Mouse (Mus musculus) gastrocnemius, postnatal 36 days (tissue): ENCODE data around the gene Tti1. TPM values are rescaled to one million over a fixed set of nuclear protein-coding genes. Genes with fewer than 3 reads are reported as not detected.

Experiments used
- DNase-seq, 2 experiments: peaks; one replicate each; pipeline ENCODE4 v3.0.0; 2022
- intact Hi-C: fragments of 180-260 bp; cut with DNase I; formaldehyde crosslinking; loops from one replicate; pipeline ENCODE4 v1.15.1; 2025
- total RNA-seq, 2 experiments: library from RNA; stranded (reverse); gene quantifications; 2 replicates each; pipeline ENCODE4 v1.2.3; 2021

Gene Tti1
- total RNA-seq, 2 experiments from 2014 or later, result 14.5 to 18.3 TPM

DNA sequence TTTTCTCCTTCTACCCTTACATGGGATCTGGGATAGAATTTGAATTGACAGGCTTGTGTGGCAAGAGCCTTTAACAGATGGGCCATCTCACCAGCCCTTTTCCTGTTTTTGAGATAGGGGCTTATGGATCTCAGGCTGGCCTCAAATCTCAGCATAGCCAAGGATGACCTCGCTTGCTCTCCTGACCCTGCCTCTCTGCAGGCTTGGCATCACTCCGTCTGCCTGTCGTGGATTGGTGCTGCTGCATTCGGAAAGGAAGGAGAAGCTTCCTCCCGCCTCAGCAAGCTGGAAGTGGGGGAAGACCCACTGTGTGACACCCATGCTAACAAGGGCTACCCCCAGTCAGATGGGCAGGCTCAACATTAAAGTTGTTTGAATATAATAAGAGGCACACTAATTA lies 49.0 kb downstream of the Tti1 start:
- DNase-seq, result no peak
- intact Hi-C loops, result no loop called here

DNA sequence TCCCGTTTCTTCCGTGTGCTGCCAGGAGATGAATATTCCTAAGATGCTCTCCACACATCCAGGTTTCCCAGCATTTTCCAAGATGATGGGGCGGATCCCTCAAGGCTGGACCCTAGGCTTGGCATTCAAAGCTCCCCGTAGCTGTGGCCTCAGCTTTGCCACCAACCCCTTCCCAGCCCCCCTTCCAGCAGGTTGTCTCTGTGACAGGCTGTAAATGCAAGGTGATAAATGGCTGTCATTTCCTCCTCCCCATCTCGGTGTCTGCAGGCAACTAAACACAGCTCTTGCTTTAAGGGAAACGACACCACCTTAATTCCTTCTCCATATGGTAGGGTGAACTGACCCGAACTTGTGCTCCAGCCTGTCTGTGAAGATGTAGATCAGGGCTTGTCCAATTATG lies 52.6 kb downstream of the Tti1 start:
- intact Hi-C loops, result no loop called here
- DNase-seq, result no peak

DNA sequence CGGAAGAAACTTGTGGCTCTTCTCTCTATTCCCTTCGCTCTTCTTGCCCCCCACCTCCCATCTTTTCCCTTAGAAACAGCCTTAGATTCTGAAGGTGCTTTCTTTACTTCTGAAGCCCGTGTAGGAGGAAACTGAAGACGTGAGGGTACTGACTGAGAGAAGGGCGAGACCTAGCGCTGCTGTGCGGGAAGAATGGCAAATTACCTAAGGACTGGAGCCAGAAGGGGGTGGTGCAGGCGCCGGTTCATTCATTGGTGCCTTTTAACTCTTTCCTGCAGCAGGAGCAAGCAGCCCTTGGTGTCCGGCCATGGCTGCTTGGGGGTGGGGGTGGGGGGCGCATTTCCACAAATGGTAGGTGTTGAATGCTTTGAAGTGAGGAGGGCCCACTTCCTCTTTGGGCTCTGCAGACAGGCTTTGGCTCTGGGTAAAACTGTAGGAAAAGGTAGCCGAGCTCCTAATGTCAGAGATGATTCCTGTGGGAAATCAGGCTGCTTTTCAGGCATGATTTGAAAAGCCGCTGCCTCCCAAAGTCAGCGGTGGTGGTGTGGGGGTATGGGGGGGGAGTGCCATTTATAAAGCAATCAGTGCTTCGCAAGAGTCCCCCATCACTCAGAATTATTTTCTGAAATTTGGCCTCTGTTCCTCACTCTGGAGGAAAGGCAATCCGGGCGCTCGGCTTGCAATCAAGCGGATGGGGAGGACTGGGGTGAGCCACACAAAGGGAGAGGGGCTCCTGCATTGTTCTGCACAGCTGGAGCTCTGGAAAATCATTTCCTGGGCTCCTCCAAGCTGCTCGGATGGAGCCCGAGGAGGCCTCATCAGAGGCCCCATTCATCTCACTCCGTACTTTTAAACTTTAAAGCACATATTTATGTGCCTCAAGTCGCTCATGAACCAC lies 53.4 kb downstream of the Tti1 start:
- no peak for DNase-seq
- intact Hi-C loops, result no loop called here

DNA sequence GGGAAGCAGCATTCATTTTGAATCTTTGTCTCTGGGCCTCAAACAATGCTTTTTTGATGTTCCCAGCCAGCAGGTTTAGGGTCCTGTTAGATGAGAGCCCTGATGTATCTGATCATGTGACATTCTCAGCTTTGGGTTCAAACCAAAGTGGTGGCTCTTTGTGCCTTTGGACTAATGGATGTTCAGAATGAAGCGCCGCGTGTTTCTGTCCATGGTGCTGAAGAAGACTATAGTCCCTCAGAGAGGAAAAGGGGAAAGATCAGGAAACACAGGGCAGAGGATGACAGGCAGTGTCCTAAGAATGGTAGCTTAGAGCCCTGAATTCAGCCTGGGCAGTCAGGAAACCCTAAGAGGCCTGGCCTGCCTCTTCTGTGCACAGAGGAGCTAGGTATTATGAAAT lies 57.6 kb downstream of the Tti1 start:
- intact Hi-C loops, result no loop called here
- DNase-seq, result peak in 1 of 2 experiments; percentile 18

DNA sequence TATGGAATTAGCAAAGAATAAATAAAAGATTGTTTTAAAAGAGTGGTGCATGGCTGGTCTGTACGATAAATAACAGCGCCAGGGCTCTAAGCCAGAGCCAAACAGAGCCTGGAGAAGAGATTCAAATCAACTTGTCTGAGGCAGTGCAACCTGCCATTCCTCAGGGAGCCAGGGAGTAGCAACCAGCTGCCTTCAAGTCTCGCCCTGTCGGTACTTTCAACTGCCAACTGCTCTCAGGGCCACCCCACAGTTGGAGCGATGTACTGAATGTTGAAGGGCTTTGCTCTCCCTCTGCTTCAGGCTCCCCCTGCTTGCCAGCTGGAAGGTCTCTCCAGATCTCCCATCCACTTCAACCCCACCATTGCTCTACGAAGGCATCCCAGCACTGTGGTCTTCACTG lies 58.1 kb downstream of the Tti1 start:
- intact Hi-C loops, result no loop called here
- no peak for DNase-seq

DNA sequence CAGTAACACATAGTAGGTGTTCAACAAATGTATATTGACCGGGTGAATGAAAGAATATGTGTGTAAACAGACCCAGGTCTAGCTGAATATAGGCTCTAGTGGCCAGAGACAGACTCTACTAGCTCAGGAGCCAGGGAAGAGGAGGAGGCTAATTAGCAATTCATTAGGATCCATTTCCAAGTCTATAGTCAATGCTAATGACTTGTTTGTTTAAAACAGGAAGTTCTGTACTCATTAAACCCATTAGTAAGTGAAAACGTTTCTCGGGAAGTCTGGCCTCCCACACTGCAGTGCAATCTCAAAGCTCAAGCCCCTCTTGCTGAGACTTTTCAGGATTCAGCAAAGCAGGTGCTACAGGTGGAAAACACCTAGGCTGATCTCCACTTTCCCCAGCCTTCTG lies 60.4 kb downstream of the Tti1 start:
- no peak for DNase-seq
- intact Hi-C loops, result no loop called here

DNA sequence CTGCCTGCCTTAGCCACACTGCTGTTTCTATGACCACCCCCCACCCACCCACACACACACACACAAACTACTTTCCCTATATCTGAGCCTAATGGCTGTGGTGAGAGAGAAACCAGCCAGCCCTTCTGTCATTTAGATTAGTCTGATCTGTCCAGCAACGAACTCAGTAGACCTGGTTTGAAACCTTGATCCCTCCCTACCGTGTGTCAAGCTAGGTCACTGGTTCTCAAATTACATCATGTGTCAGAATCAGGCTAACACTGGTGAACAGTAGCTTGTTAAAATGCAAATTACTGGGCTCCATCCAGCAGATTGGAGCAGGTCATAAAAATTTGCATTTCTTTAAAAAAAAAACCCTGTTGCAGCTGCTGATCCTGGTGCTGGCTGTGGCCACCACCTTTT lies 70.5 kb downstream of the Tti1 start:
- intact Hi-C loops, result no loop called here
- no peak for DNase-seq

DNA sequence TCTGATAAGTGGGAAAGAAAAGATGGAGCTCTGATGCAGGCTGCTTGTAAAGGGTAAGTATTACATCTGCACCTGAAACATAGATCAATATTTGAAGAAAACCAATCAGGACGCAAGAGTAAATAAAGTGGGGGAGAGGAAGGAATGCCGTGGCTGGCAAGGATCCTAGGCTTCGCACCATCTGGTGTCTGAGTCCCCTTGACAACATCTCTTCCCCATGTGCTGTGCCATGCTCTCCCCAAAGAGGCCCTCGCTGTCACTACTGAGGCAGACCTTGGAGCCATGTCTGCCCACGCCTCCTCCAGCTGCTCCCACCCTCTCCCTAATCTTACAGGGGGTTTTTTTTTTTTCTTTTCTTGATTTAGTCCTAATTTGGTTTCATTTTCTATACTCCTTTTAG lies 74.3 kb downstream of the Tti1 start:
- no peak for DNase-seq
- intact Hi-C loops, result no loop called here

DNA sequence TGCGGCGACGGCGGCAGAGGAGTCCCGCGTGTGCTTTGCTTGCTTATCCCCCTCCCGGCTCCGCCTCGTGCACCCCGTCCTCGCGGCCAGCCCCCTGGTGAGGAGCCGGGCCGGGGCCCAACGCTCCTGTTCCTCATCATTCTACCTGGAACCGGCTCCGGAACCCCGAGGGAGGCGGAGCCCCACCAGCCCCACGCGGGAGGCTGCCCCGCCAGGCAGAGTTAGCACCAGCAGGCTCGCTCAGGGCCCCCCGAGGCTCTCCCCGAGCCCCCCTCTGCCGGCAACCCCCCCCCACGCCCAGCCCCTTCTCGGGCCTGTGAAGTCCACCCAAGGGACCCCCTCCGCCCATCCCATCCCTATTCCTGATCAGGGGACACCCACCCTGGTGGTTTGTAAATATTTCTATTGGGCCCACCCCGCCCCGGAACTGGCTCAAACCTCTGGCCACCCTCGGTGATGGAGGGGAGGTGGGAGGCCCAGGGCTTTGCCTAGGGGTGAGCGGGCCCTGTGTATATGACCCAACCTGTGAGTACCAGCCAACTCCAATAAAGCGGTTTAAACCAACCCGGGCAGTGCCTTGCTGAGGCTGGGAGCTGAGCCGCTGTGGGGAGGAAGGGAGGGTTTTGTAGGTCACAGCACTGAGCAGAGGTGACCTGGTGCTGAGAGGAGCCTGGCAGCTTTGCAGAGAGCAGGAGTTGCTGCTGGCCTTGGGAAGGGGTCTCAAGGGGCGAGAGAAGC lies 83.9 kb downstream of the Tti1 start:
- intact Hi-C loops, result loop anchor here (5.0 kb wide), 2 partner anchors 307 to 337 kb away; no protein-coding TSS in a partner anchor
- DNase-seq, result no peak

DNA sequence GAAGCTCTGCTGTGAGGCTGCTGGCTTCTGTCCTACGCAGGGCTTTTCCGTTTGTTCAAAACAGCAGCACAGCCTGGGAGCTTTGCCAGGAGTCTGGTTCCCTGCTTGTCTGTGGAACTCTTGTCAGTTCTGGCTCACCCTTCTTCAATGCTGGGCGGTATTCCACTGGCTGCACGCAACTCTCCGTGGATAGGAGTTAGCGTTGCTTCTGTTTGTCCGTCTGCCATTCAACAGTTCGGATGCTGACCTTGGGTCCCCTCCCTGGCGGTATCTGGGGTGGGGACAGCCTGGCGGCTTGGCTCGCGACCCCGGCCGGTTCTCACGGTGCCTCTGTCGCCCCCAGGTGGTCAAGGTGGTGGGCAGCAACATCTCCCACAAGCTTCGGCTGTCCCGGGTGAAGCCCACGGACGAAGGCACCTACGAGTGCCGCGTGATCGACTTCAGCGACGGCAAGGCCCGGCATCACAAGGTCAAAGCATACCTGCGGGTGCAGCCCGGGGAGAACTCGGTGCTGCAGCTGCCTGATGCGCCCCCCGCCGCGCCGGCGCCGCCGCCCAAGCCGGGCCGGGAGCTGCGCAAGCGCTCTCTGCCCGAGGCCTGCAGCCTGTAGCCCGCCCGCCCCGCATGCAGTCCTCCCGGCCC lies 84.6 kb downstream of the Tti1 start:
- DNase-seq, result peak; percentile 46 to 50
- intact Hi-C loops, result loop anchor here (5.0 kb wide), 2 partner anchors 306 to 336 kb away; no protein-coding TSS in a partner anchor

DNA sequence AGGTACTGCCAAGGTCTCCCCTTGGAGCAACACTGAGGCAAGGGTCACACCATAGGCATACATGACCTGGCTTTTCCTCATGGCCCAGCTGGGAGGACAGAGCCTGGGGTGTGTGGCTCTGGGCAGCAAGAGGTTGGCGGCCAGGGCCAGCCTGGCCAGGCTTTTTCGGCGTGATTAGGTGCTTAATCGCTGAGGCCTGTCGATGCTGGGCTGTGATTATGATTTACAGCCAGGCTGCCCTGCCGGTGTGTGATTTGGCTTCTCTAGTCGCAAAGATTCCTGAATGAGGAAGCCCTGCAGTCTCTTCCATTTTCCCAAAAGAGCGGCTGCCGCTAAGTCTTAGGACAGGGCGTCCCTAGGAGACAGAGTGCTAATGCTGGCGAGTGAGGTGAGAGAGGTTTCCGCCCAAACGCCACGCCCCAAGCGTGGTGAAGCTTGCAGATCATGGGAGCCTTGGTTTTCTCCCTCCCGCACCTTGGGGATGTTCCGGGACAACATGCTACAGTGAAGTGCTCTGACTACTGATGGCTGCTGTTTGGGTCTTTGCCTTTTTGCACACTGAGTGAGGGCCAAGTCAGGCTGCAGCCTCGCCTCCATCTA lies 87.5 kb downstream of the Tti1 start:
- intact Hi-C loops, result loop anchor here (5.0 kb wide), 2 partner anchors 303 to 333 kb away; no protein-coding TSS in a partner anchor
- DNase-seq, result no peak

DNA sequence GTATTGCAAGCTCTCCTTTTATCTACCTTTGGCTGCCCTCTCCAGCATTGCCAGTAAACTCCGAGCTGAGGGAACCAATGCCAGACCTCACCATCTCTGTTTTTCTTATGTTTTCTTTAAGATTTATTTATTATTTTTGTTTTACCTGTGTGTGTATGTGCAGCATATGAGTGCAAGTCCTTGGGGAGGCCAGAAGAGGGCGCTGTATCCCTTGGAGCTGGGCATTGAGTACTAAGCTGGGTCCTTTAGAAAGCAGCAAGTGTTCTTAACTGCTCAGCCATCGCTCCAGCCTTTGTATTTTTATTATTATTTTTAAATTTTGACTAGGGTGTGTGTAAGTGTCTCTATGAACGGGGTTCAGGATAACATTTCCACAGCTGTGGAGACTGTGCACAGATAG lies 91.6 kb downstream of the Tti1 start:
- intact Hi-C loops, result no loop called here
- DNase-seq, result no peak

DNA sequence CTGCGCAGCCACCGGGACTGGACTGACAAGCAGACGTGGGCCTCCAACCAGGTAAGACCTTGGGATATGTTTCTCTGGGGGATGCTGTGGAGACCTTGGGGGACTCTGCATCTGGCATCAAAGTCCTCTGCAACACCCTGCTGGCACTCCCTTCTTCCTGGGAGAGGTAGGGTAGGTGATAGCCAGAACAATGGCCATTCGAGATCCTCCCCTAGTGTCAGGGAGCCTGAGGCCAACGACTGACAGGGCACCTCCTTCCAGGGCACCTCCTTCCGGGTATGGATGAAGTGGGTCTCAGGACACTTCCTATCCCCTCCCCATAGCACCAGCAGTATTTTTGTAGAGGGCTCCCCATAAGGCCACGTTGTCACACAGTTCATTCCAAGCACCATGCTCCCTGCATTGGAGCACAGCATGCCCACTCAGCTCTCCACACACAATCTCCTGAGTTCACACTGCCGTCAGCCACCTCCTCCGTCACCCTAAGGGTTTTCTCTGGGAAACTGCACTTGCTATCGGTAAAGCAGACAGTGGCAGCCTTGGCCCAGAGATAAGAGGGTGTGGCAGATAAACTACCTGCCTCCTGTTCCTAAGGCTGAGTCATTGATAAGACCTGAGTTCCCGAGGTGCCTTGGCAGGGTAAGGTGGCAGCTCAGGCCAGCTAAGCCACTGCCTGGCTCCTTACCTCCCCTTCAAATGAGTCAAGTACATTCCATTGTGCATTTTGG lies 92.6 kb downstream of the Tti1 start:
- DNase-seq, result no peak
- intact Hi-C loops, result no loop called here

DNA sequence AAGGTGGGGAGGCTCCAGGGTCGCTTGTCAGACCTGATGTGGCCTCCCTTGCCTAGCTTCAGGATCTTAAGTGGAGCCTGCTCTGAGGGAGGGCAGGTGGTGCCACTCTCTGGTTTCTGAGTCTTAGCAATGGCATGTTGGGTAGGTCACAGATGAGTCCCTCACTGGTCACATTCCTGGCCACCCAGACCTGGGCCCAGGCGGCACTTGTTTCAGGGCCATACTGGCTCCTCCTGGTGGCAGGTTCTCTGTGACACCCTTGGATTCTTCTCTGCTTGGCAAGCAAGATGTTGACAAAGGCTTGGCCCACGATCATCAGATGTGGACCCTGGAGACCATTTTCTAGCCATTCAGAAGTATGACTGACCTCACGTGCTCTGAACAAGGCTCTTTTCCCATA lies 95.6 kb downstream of the Tti1 start:
- DNase-seq, result no peak
- intact Hi-C loops, result no loop called here

Other genes starting within 250 kb of the Tti1 start
- not detected for gene Vstm2l, start 113.8 kb downstream of the Tti1 start, total RNA-seq
- gene Rprd1b, start 64 bp upstream of the Tti1 start, total RNA-seq, result 10 to 100 TPM; 20.8 to 23.9 TPM
- gene Tgm2, start 118.0 kb upstream of the Tti1 start, total RNA-seq, result 10 to 100 TPM; 41.0 to 53.1 TPM
- 1 to 10 TPM; 2.2 TPM for gene D630003M21Rik, start 200.8 kb upstream of the Tti1 start, total RNA-seq
- gene Bpi, start 229.7 kb upstream of the Tti1 start, total RNA-seq, result not detected